Mouse (Mus musculus): ENCODE data around the gene Fibcd1. TPM values are rescaled to one million over a fixed set of nuclear protein-coding genes. Genes with fewer than 3 reads are reported as not detected.

Gene Fibcd1
- polyA plus RNA-seq, 1 experiment from 2014 or later: 0.24 TPM

- 93% methylated on average over 3 of the region's 3 CpGs for WGBS
- Histone ChIP-seq H3K36me3 (ENCODE audit: control insufficient read depth, insufficient read depth, low read length) (peaks cover 30% of the 10 kb centered on the region; the same call in 1 of the 2 replicates), H3K4me2 (ENCODE audit: low read depth, low read length, severe bottlenecking) (no peak overlapping the region), H3K4me1 (replicated peaks; ENCODE audit: control insufficient read depth, insufficient read depth, low read length) (no peaks in the 10 kb centered on the region), H3K4me3 (ENCODE audit: low read depth, low read length) (no peak overlapping the region), H3K27me3 (ENCODE audit: control insufficient read depth, insufficient read depth, low read length) (no peaks in the 10 kb centered on the region), H3K27ac (ENCODE audit: low read depth, low read length) (no peak overlapping the region), H3K9me3 (ENCODE audit: control insufficient read depth, low read length) (no peaks in the 10 kb centered on the region), H3K9ac (ENCODE audit: low read length) (no peak overlapping the region)
- DNase-seq (ENCODE audit: low spot score) (no peak), ATAC-seq (replicated peaks; ENCODE audit: low FRiP score) (no peak)
Measured at GRCm38 (mm10) chr2:31796943-31797342, 48.9 kb downstream of the Fibcd1 start.

DNA sequence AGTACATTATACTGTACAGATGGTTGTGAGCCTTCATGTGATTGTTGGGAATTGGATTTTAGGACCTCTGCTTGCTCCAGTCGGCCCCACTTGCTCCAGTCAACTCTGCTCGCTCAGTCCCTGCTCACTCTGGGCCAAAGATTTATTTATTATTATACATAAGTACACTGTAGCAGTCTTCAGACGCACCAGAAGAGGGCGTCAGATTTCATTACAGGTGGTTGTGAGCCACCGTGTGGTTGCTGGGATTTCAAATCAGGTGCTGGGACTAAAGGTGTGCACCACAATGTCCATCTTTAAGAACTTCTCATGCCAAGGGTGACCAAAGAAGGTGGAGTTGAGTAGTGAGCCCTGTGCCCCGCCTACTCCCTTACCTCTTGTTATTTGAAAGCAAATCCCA lies 53.2 kb downstream of the Fibcd1 start:
- no peak overlapping the region for H3K27ac ChIP-seq (ENCODE audit: low read depth, low read length)
- H3K4me2 ChIP-seq (ENCODE audit: low read depth, low read length, severe bottlenecking): no peak overlapping the region
- no peaks in the 10 kb centered on the region for H3K9me3 ChIP-seq (ENCODE audit: control insufficient read depth, low read length)
- H3K36me3 ChIP-seq (ENCODE audit: control insufficient read depth, insufficient read depth, low read length): peaks cover 12% of the 10 kb centered on the region; the same call in 1 of the 2 replicates
- WGBS: 81% methylated on average over 6 of the region's 6 CpGs
- no peak for DNase-seq (ENCODE audit: low spot score)
- no peaks in the 10 kb centered on the region for H3K4me1 ChIP-seq (replicated peaks; ENCODE audit: control insufficient read depth, insufficient read depth, low read length)
- H3K9ac ChIP-seq (ENCODE audit: low read length): no peak overlapping the region
- no peak for ATAC-seq (replicated peaks; ENCODE audit: low FRiP score)
- no peaks in the 10 kb centered on the region for H3K27me3 ChIP-seq (ENCODE audit: control insufficient read depth, insufficient read depth, low read length)
- no peak overlapping the region for H3K4me3 ChIP-seq (ENCODE audit: low read depth, low read length)

DNA sequence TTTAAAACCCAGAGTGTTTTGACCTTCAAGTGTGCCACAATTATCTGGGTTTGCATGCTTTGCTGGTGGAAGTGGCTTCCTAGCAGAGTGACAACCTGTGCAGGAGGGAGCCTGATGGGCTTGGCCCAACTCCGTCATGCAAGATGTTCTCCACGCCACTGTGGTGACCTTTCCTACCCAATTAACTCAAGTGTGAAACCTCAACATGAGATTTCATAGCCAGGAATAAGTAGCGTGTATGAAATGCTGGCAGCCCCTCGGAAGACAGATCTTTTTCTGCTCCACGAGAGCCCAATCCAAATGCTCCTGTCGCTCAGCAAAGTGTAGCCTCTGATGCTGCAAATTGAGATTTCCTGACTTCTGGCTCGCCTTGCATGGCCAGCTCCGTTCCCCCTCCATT lies 54.5 kb downstream of the Fibcd1 start:
- Histone ChIP-seq H3K9me3 (ENCODE audit: control insufficient read depth, low read length) (no peaks in the 10 kb centered on the region), H3K36me3 (ENCODE audit: control insufficient read depth, insufficient read depth, low read length) (peaks cover 8% of the 10 kb centered on the region; the same call in 1 of the 2 replicates), H3K4me1 (replicated peaks; ENCODE audit: control insufficient read depth, insufficient read depth, low read length) (no peaks in the 10 kb centered on the region), H3K4me2 (ENCODE audit: low read depth, low read length, severe bottlenecking) (no peak overlapping the region), H3K27ac (ENCODE audit: low read depth, low read length) (no peak overlapping the region), H3K27me3 (ENCODE audit: control insufficient read depth, insufficient read depth, low read length) (no peaks in the 10 kb centered on the region), H3K9ac (ENCODE audit: low read length) (no peak overlapping the region), H3K4me3 (ENCODE audit: low read depth, low read length) (no peak overlapping the region)
- ATAC-seq (replicated peaks; ENCODE audit: low FRiP score) (no peak), DNase-seq (ENCODE audit: low spot score) (no peak)
- 92% methylated on average over 8 of the region's 8 CpGs for WGBS

GRCm38 (mm10) chr2:31790728-31791251 lies 55.0 kb downstream of the Fibcd1 start:
- H3K4me3 ChIP-seq (ENCODE audit: low read depth, low read length): no peak overlapping the region
- H3K4me1 ChIP-seq (replicated peaks; ENCODE audit: control insufficient read depth, insufficient read depth, low read length): no peaks in the 10 kb centered on the region
- ATAC-seq (replicated peaks; ENCODE audit: low FRiP score) (no peak), DNase-seq (ENCODE audit: low spot score) (no peak)
- no peaks in the 10 kb centered on the region for H3K9me3 ChIP-seq (ENCODE audit: control insufficient read depth, low read length)
- H3K36me3 ChIP-seq (ENCODE audit: control insufficient read depth, insufficient read depth, low read length): peaks cover 12% of the 10 kb centered on the region
- H3K27me3 ChIP-seq (ENCODE audit: control insufficient read depth, insufficient read depth, low read length): no peaks in the 10 kb centered on the region
- H3K4me2 ChIP-seq (ENCODE audit: low read depth, low read length, severe bottlenecking): no peak overlapping the region
- H3K9ac ChIP-seq (ENCODE audit: low read length): no peak overlapping the region
- H3K27ac ChIP-seq (ENCODE audit: low read depth, low read length): no peak overlapping the region
- WGBS: 84% methylated on average over 13 of the region's 13 CpGs

- 98% methylated on average over 2 of the region's 2 CpGs for WGBS
- Histone ChIP-seq H3K36me3 (ENCODE audit: control insufficient read depth, insufficient read depth, low read length) (peaks cover 17% of the 10 kb centered on the region), H3K27ac (ENCODE audit: low read depth, low read length) (no peak overlapping the region), H3K27me3 (ENCODE audit: control insufficient read depth, insufficient read depth, low read length) (no peaks in the 10 kb centered on the region), H3K4me2 (ENCODE audit: low read depth, low read length, severe bottlenecking) (no peak overlapping the region), H3K9me3 (ENCODE audit: control insufficient read depth, low read length) (no peaks in the 10 kb centered on the region), H3K4me1 (replicated peaks; ENCODE audit: control insufficient read depth, insufficient read depth, low read length) (no peaks in the 10 kb centered on the region), H3K9ac (ENCODE audit: low read length) (no peak overlapping the region), H3K4me3 (ENCODE audit: low read depth, low read length) (no peak overlapping the region)
- no peak for ATAC-seq (replicated peaks; ENCODE audit: low FRiP score)
- no peak for DNase-seq (ENCODE audit: low spot score)
Measured at GRCm38 (mm10) chr2:31789215-31789614, 56.6 kb downstream of the Fibcd1 start.

DNA sequence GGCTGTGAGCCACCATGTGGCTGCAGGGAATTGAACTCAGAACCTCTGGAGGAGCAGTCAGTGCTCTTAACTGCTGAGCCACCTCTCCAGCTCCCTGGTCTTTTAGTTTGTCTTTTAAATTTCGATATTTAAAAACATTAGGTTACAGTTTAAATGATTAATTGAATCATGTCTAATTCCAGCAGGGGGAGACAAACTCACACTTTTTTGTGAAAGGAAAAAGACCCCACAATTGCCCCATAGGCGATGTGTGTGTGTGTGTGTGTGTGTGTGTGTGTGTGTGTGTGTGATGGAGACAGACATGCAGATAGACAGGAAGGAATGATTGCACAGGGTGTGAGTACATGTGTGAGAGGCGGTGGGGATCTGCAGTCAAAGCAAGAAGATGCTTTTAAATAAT lies 57.6 kb downstream of the Fibcd1 start:
- Histone ChIP-seq H3K4me3 (ENCODE audit: low read depth, low read length) (no peak overlapping the region), H3K9me3 (ENCODE audit: control insufficient read depth, low read length) (no peaks in the 10 kb centered on the region), H3K4me2 (ENCODE audit: low read depth, low read length, severe bottlenecking) (no peak overlapping the region), H3K36me3 (ENCODE audit: control insufficient read depth, insufficient read depth, low read length) (peaks cover 17% of the 10 kb centered on the region), H3K27ac (ENCODE audit: low read depth, low read length) (no peak overlapping the region), H3K27me3 (ENCODE audit: control insufficient read depth, insufficient read depth, low read length) (no peaks in the 10 kb centered on the region), H3K4me1 (replicated peaks; ENCODE audit: control insufficient read depth, insufficient read depth, low read length) (no peaks in the 10 kb centered on the region), H3K9ac (ENCODE audit: low read length) (no peak overlapping the region)
- 88% methylated on average over 3 of the region's 3 CpGs for WGBS
- ATAC-seq (replicated peaks; ENCODE audit: low FRiP score) (no peak), DNase-seq (ENCODE audit: low spot score) (no peak)

DNA sequence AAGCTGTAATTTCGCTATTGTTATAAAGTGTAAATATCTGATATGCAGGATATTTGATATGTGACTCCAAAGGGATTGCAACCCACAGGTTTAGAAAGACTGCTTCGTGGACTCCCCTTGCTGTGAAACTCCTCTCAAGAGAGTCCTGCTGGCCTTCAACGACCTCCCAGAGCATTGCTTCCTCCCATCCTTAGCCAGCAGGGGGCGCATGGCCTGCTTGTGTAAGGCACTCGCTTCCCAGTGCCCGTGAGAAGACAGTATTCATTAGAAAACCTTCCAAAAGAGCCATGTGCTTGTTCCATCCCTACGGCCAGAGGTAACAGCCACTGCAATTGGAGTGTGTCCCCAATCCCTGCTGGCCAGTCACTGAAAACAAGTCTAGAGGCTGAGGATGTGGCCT lies 58.8 kb downstream of the Fibcd1 start:
- ATAC-seq (replicated peaks; ENCODE audit: low FRiP score) (no peak), DNase-seq (ENCODE audit: low spot score) (peak; percentile 90)
- WGBS: 23% methylated on average over 7 of the region's 7 CpGs
- no peak overlapping the region for H3K9ac ChIP-seq (ENCODE audit: low read length)
- no peak overlapping the region for H3K4me3 ChIP-seq (ENCODE audit: low read depth, low read length)
- H3K36me3 ChIP-seq (ENCODE audit: control insufficient read depth, insufficient read depth, low read length): peaks cover 13% of the 10 kb centered on the region
- H3K4me1 ChIP-seq (replicated peaks; ENCODE audit: control insufficient read depth, insufficient read depth, low read length): no peaks in the 10 kb centered on the region
- no peak overlapping the region for H3K27ac ChIP-seq (ENCODE audit: low read depth, low read length)
- no peak overlapping the region for H3K4me2 ChIP-seq (ENCODE audit: low read depth, low read length, severe bottlenecking)
- no peaks in the 10 kb centered on the region for H3K9me3 ChIP-seq (ENCODE audit: control insufficient read depth, low read length)
- H3K27me3 ChIP-seq (ENCODE audit: control insufficient read depth, insufficient read depth, low read length): no peaks in the 10 kb centered on the region

- H3K9me3 ChIP-seq (ENCODE audit: control insufficient read depth, low read length): no peaks in the 10 kb centered on the region
- WGBS: 53% methylated on average over 9 of the region's 9 CpGs
- peaks cover 14% of the 10 kb centered on the region for H3K36me3 ChIP-seq (ENCODE audit: control insufficient read depth, insufficient read depth, low read length)
- no peak overlapping the region for H3K27ac ChIP-seq (ENCODE audit: low read depth, low read length)
- DNase-seq (ENCODE audit: low spot score) (peak; percentile 73), ATAC-seq (replicated peaks; ENCODE audit: low FRiP score) (0 out of 2 replicates have a peak, but pooled peaks have one; percentile 21)
- no peaks in the 10 kb centered on the region for H3K27me3 ChIP-seq (ENCODE audit: control insufficient read depth, insufficient read depth, low read length)
- no peak overlapping the region for H3K9ac ChIP-seq (ENCODE audit: low read length)
- H3K4me3 ChIP-seq (ENCODE audit: low read depth, low read length): no peak overlapping the region
- H3K4me1 ChIP-seq (replicated peaks; ENCODE audit: control insufficient read depth, insufficient read depth, low read length): peaks cover 3% of the 10 kb centered on the region
- H3K4me2 ChIP-seq (ENCODE audit: low read depth, low read length, severe bottlenecking): no peak overlapping the region
Measured at GRCm38 (mm10) chr2:31785074-31785473, 60.7 kb downstream of the Fibcd1 start.

DNA sequence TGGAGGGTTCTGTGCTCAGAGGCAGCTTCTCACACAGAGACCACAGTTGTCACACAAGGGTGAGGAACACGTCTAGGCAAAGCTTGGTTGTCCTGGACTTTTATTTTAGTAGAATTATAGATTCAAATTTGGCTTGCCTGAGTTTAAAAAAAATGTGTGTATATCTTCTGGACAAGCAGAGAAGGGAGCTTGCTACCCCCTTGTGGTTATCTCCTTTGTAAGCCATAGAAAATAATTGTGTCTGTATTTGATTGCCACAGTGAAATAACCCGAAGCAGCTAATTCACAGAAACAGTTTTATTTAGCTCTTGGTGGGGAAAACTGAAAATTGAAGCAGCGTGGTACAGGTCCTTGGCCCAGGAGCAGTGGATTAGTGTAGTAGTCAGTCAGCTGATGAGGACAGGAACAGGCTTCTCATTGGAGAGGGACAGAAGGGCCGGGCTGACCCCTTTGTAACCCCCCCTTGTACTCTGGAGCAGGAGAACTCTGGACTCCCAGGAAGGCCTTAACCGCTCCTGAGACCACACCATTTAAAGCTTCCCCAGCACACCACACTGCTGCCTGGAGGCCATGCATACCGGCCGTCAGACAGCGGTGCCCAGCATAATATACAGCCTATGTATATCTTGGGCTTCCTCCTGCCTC lies 62.7 kb downstream of the Fibcd1 start:
- WGBS: 78% methylated on average over 8 of the region's 8 CpGs
- no peak for DNase-seq (ENCODE audit: low spot score)

More for the DNA sequence above, 62.7 kb downstream of the Fibcd1 start:
- Histone ChIP-seq H3K9me3 (ENCODE audit: control insufficient read depth, low read length) (no peaks in the 10 kb centered on the region), H3K36me3 (ENCODE audit: control insufficient read depth, insufficient read depth, low read length) (peaks cover 21% of the 10 kb centered on the region), H3K4me3 (ENCODE audit: low read depth, low read length) (no peak overlapping the region), H3K9ac (ENCODE audit: low read length) (no peak overlapping the region), H3K4me2 (ENCODE audit: low read depth, low read length, severe bottlenecking) (no peak overlapping the region), H3K27ac (ENCODE audit: low read depth, low read length) (no peak overlapping the region), H3K27me3 (ENCODE audit: control insufficient read depth, insufficient read depth, low read length) (no peaks in the 10 kb centered on the region), H3K4me1 (replicated peaks; ENCODE audit: control insufficient read depth, insufficient read depth, low read length) (peaks cover 3% of the 10 kb centered on the region)
- no peak for ATAC-seq (replicated peaks; ENCODE audit: low FRiP score)

Data from forebrain, embryonic 11.5 days (tissue).